Mouse (Mus musculus): Measurements from ENCODE around the gene Tspan31.

Tspan31 gene

DNA sequence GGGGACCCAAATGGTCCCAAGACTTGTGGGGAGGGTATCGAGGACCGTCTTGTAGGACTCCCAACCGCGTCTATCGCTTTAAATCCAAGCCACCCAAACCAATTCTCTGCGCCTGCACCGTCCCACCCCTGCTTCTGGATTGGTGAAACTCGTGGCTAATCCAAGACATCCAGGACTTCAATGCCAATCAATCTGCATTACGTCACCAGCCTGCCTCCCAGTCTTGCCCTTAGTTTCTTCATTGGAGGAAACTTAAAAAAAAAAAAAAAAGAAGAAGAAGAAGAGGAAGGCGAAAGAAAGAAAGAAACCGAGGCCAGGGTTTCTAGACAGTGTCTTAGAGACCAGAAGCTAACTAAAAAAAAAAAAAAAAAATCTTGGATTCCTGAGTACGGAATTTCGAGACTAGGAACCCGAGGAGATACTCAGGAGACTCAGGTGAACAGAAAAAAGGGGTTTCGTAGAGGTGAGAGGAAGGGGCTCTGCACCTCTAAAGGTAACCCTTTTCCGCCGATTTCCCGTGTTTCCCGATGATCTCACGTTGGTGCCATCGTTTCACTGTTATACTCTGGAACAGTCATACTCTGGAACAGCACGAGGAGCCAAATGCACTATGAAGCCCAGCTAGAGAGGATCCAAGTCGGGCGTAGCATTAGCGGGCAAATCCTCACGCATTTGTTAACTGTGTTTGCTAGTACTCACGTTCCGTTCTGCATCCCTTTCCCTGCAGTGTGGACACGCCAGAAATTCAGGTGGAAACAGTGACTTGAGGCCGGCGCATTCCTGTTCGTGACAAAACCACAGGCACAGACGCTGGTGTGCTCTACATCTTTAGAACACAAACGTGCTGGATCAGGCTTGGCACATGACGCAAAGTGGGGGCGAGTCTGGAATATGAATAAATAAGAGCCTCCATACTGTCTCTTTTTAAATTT is at the start of gene Tspan31:
Gene Tspan31 (minus strand): TSS at position 75 of the 932 bp plus-strand sequence.
- POLR2A ChIA-PET = interaction anchor here in 3 of 4 experiments (0.6 to 4.0 kb wide), 28 partner anchors 8 to 299 kb away, joined by 3 to 24 read pairs (median 4); partner anchors contain the start of genes Os9 (in 2 of the 3), B4galnt1 (in 1 of the 3), Cyp27b1 (in 1 of the 3) and March9 (in 1 of the 3)
- CTCF ChIA-PET = interaction anchor here in 3 of 4 experiments (0.5 to 0.6 kb wide), 3 partner anchors 128 to 322 kb away, joined by 3 to 7 read pairs (median 5); no protein-coding TSS in a partner anchor

- ChIA-PET CTCF (interaction anchor here in 1 of 4 experiments (1.4 kb wide), 1 partner anchor 45 kb away, joined by 3 read pairs; the partner anchor contains the start of gene B4galnt1), POLR2A (interaction anchor here in 2 of 4 experiments (1.0 to 1.7 kb wide), 2 partner anchors 16 to 47 kb away, joined by 3 to 4 read pairs; no protein-coding TSS in a partner anchor)
These were observed 49.2 kb upstream of the Tspan31 start for GRCm38 (mm10) chr10:127119229-127119628.

DNA sequence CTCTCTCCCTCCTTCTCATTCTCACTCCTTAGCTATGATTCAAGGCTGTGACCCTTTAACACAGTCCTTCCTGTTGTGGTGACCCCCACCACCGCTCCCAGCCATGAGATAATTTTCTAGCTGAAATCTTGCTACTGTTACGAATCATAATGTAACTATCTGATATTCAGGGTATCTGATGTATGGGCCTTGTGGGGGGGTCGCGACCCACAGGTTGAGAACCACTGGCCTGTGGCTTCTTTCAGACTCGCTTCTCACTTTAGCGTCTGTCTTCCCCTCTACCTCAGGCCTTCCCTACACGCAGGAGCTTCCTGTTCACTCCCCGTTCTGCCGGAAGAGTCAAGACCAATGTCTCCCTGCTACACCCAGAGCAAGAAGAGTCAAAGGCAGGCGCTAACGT is 48.4 kb upstream of the Tspan31 start:
- ChIA-PET CTCF (interaction anchor here in 2 of 4 experiments (0.6 to 1.4 kb wide), 2 partner anchors 46 to 85 kb away, joined by 3 read pairs; partner anchors contain the start of gene B4galnt1 (in 1 of the 2)), POLR2A (interaction anchor here in 2 of 4 experiments (0.6 to 1.7 kb wide), 3 partner anchors 15 to 493 kb away, joined by 3 to 4 read pairs (median 3); no protein-coding TSS in a partner anchor)

DNA sequence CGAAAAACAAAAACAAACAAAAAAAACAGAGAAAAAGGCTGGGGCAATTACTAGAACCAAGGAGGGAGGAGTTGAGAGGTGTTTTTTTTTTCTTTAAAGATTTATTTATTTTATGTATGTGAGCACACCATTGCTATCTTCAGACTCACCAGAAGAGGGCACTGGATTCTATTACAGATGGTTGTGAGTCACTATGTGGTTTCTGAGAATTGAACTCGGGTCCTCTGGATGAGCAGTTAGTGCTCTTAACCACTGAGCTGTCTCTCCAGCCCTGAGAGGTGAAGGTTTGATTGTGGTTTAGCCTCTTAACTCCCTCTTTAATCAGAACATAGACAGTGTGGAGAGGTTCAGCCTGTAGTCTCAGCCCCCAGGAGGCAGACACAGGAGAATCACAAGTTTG is 45.0 kb upstream of the Tspan31 start:
- ChIA-PET POLR2A (interaction anchor here in 2 of 4 experiments (0.5 to 0.6 kb wide), 2 partner anchors 223 to 1524 kb away, joined by 3 to 6 read pairs; no protein-coding TSS in a partner anchor), CTCF (interaction anchor here in 3 of 4 experiments (0.6 to 2.5 kb wide), 7 partner anchors 8 to 162 kb away, joined by 3 to 5 read pairs (median 5); no protein-coding TSS in a partner anchor)

GRCm38 (mm10) chr10:127114408-127114807 is 44.3 kb upstream of the Tspan31 start:
- POLR2A ChIA-PET = interaction anchor here in 3 of 4 experiments (0.6 to 1.5 kb wide), 8 partner anchors 8 to 1525 kb away, joined by 3 to 6 read pairs (median 3); partner anchors contain the start of gene Cdk4 (in 1 of the 3)
- CTCF ChIA-PET = interaction anchor here in 2 of 4 experiments (1.0 to 2.5 kb wide), 5 partner anchors 9 to 57 kb away, joined by 3 to 5 read pairs (median 5); no protein-coding TSS in a partner anchor

GRCm38 (mm10) chr10:127111001-127111887 is 41.2 kb upstream of the Tspan31 start:
- ChIA-PET POLR2A (no interaction called here), CTCF (interaction anchor here (0.5 to 1.3 kb wide), 10 partner anchors 10 to 746 kb away, joined by 3 to 12 read pairs (median 3); partner anchors contain the start of genes Agap2 (in 1 of the 4) and Os9 (in 1 of the 4))

DNA sequence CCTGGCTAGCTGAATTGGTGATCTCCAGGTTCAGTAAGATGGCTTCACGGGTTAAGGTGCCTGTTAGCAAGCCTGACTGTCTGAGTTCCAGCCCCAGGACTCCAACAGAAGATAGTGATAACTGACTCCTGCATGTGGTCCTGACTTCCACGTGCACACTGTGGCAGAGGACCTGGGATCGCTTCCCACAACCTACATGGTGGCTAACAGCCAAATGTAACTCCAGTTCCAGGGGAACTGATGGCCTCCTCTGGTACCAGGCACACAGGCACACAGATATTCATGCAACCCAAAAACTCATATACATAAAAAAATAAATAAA is 38.2 kb upstream of the Tspan31 start:
- POLR2A ChIA-PET = no interaction called here
- CTCF ChIA-PET = interaction anchor here in 1 of 4 experiments (1.2 kb wide), 1 partner anchor 22 kb away, joined by 4 read pairs; no protein-coding TSS in a partner anchor

DNA sequence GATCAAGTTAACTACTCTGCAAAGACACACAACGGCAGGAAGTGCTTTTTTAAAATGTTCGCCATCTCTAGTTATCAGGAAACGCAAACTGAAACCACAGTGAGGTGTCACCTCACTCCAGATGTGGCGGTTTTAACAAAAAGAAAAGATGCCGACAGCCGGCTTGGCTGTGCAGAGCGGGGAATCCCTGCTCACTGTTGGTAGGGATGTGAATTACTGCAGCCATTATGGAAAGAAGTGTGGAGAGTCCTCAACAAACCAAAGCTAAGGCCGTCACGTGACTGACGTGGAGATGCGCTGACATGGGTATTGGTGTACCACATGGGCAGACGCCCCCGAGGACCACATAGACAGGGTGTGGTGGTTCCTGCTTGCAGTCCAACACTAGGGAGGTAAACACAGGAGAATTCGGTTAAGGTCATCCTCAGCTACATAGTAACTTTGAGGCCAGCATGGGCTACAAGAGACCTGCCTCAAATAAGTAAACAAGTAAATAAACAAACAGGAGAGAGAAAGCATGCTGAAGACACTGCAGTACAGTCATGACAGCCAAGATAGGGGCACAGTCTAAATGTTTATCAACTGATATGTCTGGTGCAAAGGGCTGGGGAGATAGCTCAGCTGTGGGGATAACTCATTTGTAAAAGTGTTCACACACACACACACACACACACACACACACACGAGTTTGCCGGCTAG is 37.6 kb upstream of the Tspan31 start:
- CTCF ChIA-PET = interaction anchor here in 1 of 4 experiments (1.2 kb wide), 1 partner anchor 22 kb away, joined by 4 read pairs; no protein-coding TSS in a partner anchor
- POLR2A ChIA-PET = no interaction called here

- CTCF ChIA-PET = interaction anchor here in 2 of 4 experiments (1.0 to 1.4 kb wide), 4 partner anchors 14 to 67 kb away, joined by 3 to 5 read pairs (median 4); partner anchors contain the start of gene Agap2 (in 1 of the 2)
- POLR2A ChIA-PET = interaction anchor here in 1 of 4 experiments (0.9 kb wide), 1 partner anchor 15 kb away, joined by 3 read pairs; no protein-coding TSS in a partner anchor
These were observed 33.6 kb upstream of the Tspan31 start for GRCm38 (mm10) chr10:127103631-127104030.

DNA sequence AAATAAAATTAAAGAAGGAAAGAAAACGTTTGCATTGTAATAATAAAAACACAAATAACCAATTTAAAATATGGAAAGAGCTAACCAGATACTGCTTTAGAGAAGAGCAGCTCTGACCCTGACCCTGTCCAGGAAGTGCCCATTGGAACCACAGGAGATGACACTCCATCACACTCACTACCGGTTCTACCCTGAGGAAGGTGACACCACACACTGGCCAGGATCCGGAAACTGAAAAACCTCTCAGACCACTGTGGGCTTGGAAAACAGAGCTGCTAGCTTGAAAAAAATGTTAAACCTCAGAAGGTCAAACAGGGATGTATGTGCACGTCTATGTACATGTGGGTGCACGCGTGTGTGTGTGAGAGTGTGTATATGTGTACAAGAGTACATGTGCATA is 31.1 kb upstream of the Tspan31 start:
- ChIA-PET CTCF (interaction anchor here in 1 of 4 experiments (0.9 kb wide), 1 partner anchor 248 kb away, joined by 3 read pairs; no protein-coding TSS in a partner anchor), POLR2A (interaction anchor here in 2 of 4 experiments (0.7 to 1.7 kb wide), 2 partner anchors 12 to 20 kb away, joined by 3 to 5 read pairs; partner anchors contain the start of gene Os9 (in 1 of the 2))

GRCm38 (mm10) chr10:127100414-127100813 is 30.4 kb upstream of the Tspan31 start:
- POLR2A ChIA-PET = interaction anchor here in 1 of 4 experiments (1.7 kb wide), 1 partner anchor 20 kb away, joined by 5 read pairs; the partner anchor contains the start of gene Os9
- CTCF ChIA-PET = no interaction called here

DNA sequence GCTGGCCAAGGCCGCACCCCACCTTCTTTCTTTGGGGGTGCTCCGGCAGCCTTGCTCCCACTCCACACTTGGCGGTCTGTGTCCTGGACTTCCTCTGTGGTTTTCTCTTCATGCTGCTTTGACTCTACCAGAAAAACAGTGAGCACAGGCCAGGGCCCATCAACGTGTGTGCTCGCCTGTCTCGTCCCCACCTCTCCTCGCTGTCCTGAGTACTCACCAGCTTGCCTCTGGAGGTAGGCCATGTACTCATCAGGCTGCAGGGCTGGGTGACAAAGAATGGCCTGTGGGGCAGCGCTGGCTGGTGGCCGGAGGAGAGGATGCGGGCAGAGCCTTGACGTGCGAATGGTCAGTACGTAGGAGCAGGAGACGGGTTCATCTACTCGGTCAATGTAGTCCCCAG is 29.8 kb upstream of the Tspan31 start:
- POLR2A ChIA-PET = no interaction called here
- CTCF ChIA-PET = no interaction called here

DNA sequence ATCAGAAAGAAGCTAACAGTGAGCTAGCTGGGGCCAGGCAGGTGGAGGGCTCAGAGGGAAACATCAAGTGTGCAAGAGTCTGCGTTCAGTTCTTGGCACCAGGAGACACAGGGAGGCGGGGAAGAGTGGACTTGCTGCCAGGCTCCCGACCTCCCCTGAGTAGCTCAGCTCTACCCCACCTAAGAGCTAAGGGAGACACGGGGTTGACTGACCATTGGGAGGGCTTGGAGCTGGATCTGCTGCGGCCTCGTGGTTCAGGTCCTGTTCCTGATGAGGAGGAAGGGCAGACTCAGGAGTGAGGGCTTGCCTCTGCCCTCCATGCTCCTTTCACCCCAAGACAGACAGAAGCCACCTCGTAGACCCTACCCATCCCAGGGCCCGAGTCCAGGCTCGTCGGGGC is 29.1 kb upstream of the Tspan31 start:
- CTCF ChIA-PET = interaction anchor here in 2 of 4 experiments (0.9 to 1.0 kb wide), 2 partner anchors 41 kb away, joined by 3 read pairs; no protein-coding TSS in a partner anchor

DNA sequence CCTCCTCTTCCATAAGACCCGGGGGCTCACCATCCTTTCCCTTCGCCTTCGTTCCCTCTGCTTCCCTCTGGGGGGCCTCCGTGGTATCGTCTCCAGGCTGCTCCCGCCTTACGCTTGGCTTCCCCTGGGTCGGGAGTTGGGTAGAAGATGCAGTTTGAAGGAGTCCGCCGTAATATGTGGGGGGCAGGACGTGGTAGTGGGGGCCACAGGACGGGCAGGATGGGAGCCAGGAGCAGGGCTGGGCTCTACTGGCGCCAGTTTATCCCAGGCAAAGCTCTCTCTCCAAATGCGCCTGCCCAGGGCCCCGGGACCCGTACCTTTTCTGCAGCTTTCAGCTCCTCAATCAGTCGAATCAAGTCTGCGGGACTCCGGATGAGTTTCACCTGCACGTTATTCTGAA is 28.4 kb upstream of the Tspan31 start:
- POLR2A ChIA-PET = interaction anchor here in 3 of 4 experiments (0.6 to 2.2 kb wide), 7 partner anchors 10 to 165 kb away, joined by 3 to 5 read pairs (median 3); partner anchors contain the start of genes Os9 (in 2 of the 3), Eef1akmt3 (in 1 of the 3), Kif5a (in 1 of the 3) and Tspan31 (in 1 of the 3)

More for the DNA sequence above, 29.1 kb upstream of the Tspan31 start:
- POLR2A ChIA-PET = interaction anchor here in 3 of 4 experiments (0.7 to 2.2 kb wide), 4 partner anchors 10 to 164 kb away, joined by 3 to 5 read pairs (median 3); partner anchors contain the start of genes Os9 (in 2 of the 3) and Kif5a (in 1 of the 3)

GRCm38 (mm10) chr10:127094382-127094802 is 24.3 kb upstream of the Tspan31 start:
- POLR2A ChIA-PET = interaction anchor here in 3 of 4 experiments (0.6 to 1.9 kb wide), 8 partner anchors 16 to 644 kb away, joined by 3 to 8 read pairs (median 4); partner anchors contain the start of genes Os9 (in 1 of the 3) and Tspan31 (in 1 of the 3)
- CTCF ChIA-PET = interaction anchor here in 2 of 4 experiments (1.4 to 1.7 kb wide), 2 partner anchors 36 to 255 kb away, joined by 3 to 4 read pairs; no protein-coding TSS in a partner anchor

More for the DNA sequence above, 28.4 kb upstream of the Tspan31 start:
- CTCF ChIA-PET = interaction anchor here in 2 of 4 experiments (0.9 to 1.0 kb wide), 2 partner anchors 40 kb away, joined by 3 read pairs; no protein-coding TSS in a partner anchor

DNA sequence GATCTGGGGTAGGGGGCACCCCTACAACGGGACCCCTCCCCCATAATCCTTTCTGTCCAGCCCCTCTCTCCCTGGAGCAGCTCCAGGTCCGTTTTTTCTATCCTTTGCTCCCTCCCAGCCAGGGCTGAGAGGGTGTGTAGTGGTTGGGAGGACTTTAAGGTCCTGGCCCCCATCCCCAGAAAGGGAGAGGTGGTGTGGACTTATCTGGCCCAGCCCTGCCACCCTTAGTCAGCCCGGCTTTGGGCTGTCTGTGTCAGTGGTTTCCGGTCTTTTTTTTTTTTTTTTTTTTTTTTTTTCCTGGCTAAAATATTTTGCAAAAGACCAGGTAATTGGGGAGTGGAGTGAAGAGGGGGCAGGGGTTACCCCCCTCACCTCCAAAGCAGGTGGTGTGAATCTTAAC is 22.7 kb upstream of the Tspan31 start:
- POLR2A ChIA-PET = interaction anchor here in 1 of 4 experiments (1.9 to 2.8 kb wide), 3 partner anchors 12 to 30 kb away, joined by 7 to 10 read pairs (median 8); partner anchors contain the start of gene Tspan31
- CTCF ChIA-PET = interaction anchor here in 2 of 4 experiments (1.3 to 1.4 kb wide), 2 partner anchors 9 to 12 kb away, joined by 3 to 4 read pairs; no protein-coding TSS in a partner anchor
